Mouse (Mus musculus): ENCODE results near the gene Cux2. TPM values are rescaled to one million over a fixed set of nuclear protein-coding genes. Genes with fewer than 3 reads are reported as not detected.

Gene Cux2
- polyA plus RNA-seq, 1 experiment from 2014 or later = 1.5 TPM

GRCm38 (mm10) chr5:121968999-121969398 lies 80.9 kb downstream of the Cux2 start:
- WGBS = 46% methylated on average over 15 of the region's 15 CpGs
- Histone ChIP-seq H3K27ac (ENCODE audit: low read depth, low read length) (no peak overlapping the region), H3K36me3 (ENCODE audit: control insufficient read depth, insufficient read depth) (no peaks in the 10 kb centered on the region), H3K9me3 (ENCODE audit: control insufficient read depth) (no peaks in the 10 kb centered on the region), H3K4me3 (ENCODE audit: low read depth, low read length) (no peak overlapping the region), H3K4me2 (replicated peaks; ENCODE audit: low read depth) (no peak overlapping the region), H3K27me3 (replicated peaks; ENCODE audit: control insufficient read depth, insufficient read depth, low read length) (no peaks in the 10 kb centered on the region), H3K9ac (ENCODE audit: low read depth, low read length) (no peak overlapping the region), H3K4me1 (replicated peaks; ENCODE audit: control insufficient read depth, insufficient read depth, low read length) (no peaks in the 10 kb centered on the region)
- no peak for TF ChIP-seq CTCF (IDR thresholded peaks at IDR 0.05; ENCODE audit: low read depth)
- ATAC-seq = no peak

- H3K27ac ChIP-seq (ENCODE audit: low read depth, low read length) = no peak overlapping the region
- no peaks in the 10 kb centered on the region for H3K27me3 ChIP-seq (replicated peaks; ENCODE audit: control insufficient read depth, insufficient read depth, low read length)
- no peak for ATAC-seq
- H3K36me3 ChIP-seq (ENCODE audit: control insufficient read depth, insufficient read depth) = no peaks in the 10 kb centered on the region
- 80% methylated on average over 15 of the region's 15 CpGs for WGBS
- H3K9me3 ChIP-seq (ENCODE audit: control insufficient read depth) = no peaks in the 10 kb centered on the region
- no peak overlapping the region for H3K4me2 ChIP-seq (replicated peaks; ENCODE audit: low read depth)
- no peak for TF ChIP-seq CTCF (IDR thresholded peaks at IDR 0.05; ENCODE audit: low read depth)
- no peak overlapping the region for H3K9ac ChIP-seq (ENCODE audit: low read depth, low read length)
- H3K4me1 ChIP-seq (replicated peaks; ENCODE audit: control insufficient read depth, insufficient read depth, low read length) = no peaks in the 10 kb centered on the region
- no peak overlapping the region for H3K4me3 ChIP-seq (ENCODE audit: low read depth, low read length)
Measured at GRCm38 (mm10) chr5:121968416-121968815, 81.5 kb downstream of the Cux2 start.

GRCm38 (mm10) chr5:121967520-121967919 lies 82.4 kb downstream of the Cux2 start:
- Histone ChIP-seq H3K4me3 (ENCODE audit: low read depth, low read length) (no peak overlapping the region), H3K4me2 (replicated peaks; ENCODE audit: low read depth) (no peak overlapping the region), H3K27me3 (replicated peaks; ENCODE audit: control insufficient read depth, insufficient read depth, low read length) (no peaks in the 10 kb centered on the region), H3K9ac (ENCODE audit: low read depth, low read length) (no peak overlapping the region), H3K27ac (ENCODE audit: low read depth, low read length) (no peak overlapping the region), H3K36me3 (ENCODE audit: control insufficient read depth, insufficient read depth) (no peaks in the 10 kb centered on the region), H3K9me3 (ENCODE audit: control insufficient read depth) (no peaks in the 10 kb centered on the region), H3K4me1 (replicated peaks; ENCODE audit: control insufficient read depth, insufficient read depth, low read length) (no peaks in the 10 kb centered on the region)
- 67% methylated on average over 5 of the region's 5 CpGs for WGBS
- TF ChIP-seq CTCF (IDR thresholded peaks at IDR 0.05; ENCODE audit: low read depth) = no peak
- ATAC-seq = no peak

GRCm38 (mm10) chr5:121966940-121967339 lies 83.0 kb downstream of the Cux2 start:
- H3K4me3 ChIP-seq (ENCODE audit: low read depth, low read length) = no peak overlapping the region
- no peaks in the 10 kb centered on the region for H3K9me3 ChIP-seq (ENCODE audit: control insufficient read depth)
- no peaks in the 10 kb centered on the region for H3K27me3 ChIP-seq (replicated peaks; ENCODE audit: control insufficient read depth, insufficient read depth, low read length)
- H3K4me2 ChIP-seq (replicated peaks; ENCODE audit: low read depth) = no peak overlapping the region
- 40% methylated on average over 16 of the region's 16 CpGs for WGBS
- no peak overlapping the region for H3K9ac ChIP-seq (ENCODE audit: low read depth, low read length)
- no peak for ATAC-seq
- H3K4me1 ChIP-seq (replicated peaks; ENCODE audit: control insufficient read depth, insufficient read depth, low read length) = no peaks in the 10 kb centered on the region
- no peaks in the 10 kb centered on the region for H3K36me3 ChIP-seq (ENCODE audit: control insufficient read depth, insufficient read depth)
- no peak for TF ChIP-seq CTCF (IDR thresholded peaks at IDR 0.05; ENCODE audit: low read depth)
- H3K27ac ChIP-seq (ENCODE audit: low read depth, low read length) = no peak overlapping the region

- Histone ChIP-seq H3K9ac (ENCODE audit: low read depth, low read length) (no peak overlapping the region), H3K4me3 (ENCODE audit: low read depth, low read length) (no peak overlapping the region), H3K9me3 (ENCODE audit: control insufficient read depth) (no peaks in the 10 kb centered on the region), H3K4me1 (replicated peaks; ENCODE audit: control insufficient read depth, insufficient read depth, low read length) (peaks cover 3% of the 10 kb centered on the region; the same call in 1 of the 2 replicates), H3K27ac (ENCODE audit: low read depth, low read length) (no peak overlapping the region), H3K4me2 (replicated peaks; ENCODE audit: low read depth) (no peak overlapping the region), H3K36me3 (ENCODE audit: control insufficient read depth, insufficient read depth) (no peaks in the 10 kb centered on the region), H3K27me3 (replicated peaks; ENCODE audit: control insufficient read depth, insufficient read depth, low read length) (no peaks in the 10 kb centered on the region)
- TF ChIP-seq CTCF (IDR thresholded peaks at IDR 0.05; ENCODE audit: low read depth) = no peak
- WGBS = 77% methylated on average over 10 of the region's 10 CpGs
- no peak for ATAC-seq
Measured at GRCm38 (mm10) chr5:121962974-121963373, 86.9 kb downstream of the Cux2 start.

- Histone ChIP-seq H3K9ac (ENCODE audit: low read depth, low read length) (no peak overlapping the region), H3K4me3 (ENCODE audit: low read depth, low read length) (no peak overlapping the region), H3K9me3 (ENCODE audit: control insufficient read depth) (no peaks in the 10 kb centered on the region), H3K4me1 (replicated peaks; ENCODE audit: control insufficient read depth, insufficient read depth, low read length) (peaks cover 3% of the 10 kb centered on the region; the same call in 1 of the 2 replicates), H3K4me2 (replicated peaks; ENCODE audit: low read depth) (no peak overlapping the region), H3K27ac (ENCODE audit: low read depth, low read length) (no peak overlapping the region), H3K36me3 (ENCODE audit: control insufficient read depth, insufficient read depth) (no peaks in the 10 kb centered on the region), H3K27me3 (replicated peaks; ENCODE audit: control insufficient read depth, insufficient read depth, low read length) (no peaks in the 10 kb centered on the region)
- ATAC-seq = no peak
- TF ChIP-seq CTCF (IDR thresholded peaks at IDR 0.05; ENCODE audit: low read depth) = no peak
- WGBS = 87% methylated on average over 7 of the region's 7 CpGs
Measured at GRCm38 (mm10) chr5:121962359-121962758, 87.5 kb downstream of the Cux2 start.

- Histone ChIP-seq H3K36me3 (ENCODE audit: control insufficient read depth, insufficient read depth) (no peaks in the 10 kb centered on the region), H3K27ac (ENCODE audit: low read depth, low read length) (no peak overlapping the region), H3K4me1 (replicated peaks; ENCODE audit: control insufficient read depth, insufficient read depth, low read length) (peaks cover 3% of the 10 kb centered on the region; the same call in 1 of the 2 replicates), H3K9me3 (ENCODE audit: control insufficient read depth) (no peaks in the 10 kb centered on the region), H3K27me3 (replicated peaks; ENCODE audit: control insufficient read depth, insufficient read depth, low read length) (no peaks in the 10 kb centered on the region), H3K4me3 (ENCODE audit: low read depth, low read length) (no peak overlapping the region), H3K4me2 (replicated peaks; ENCODE audit: low read depth) (no peak overlapping the region), H3K9ac (ENCODE audit: low read depth, low read length) (no peak overlapping the region)
- 88% methylated on average over 8 of the region's 8 CpGs for WGBS
- TF ChIP-seq CTCF (IDR thresholded peaks at IDR 0.05; ENCODE audit: low read depth) = no peak
- no peak for ATAC-seq
Measured at GRCm38 (mm10) chr5:121961256-121961655, 88.6 kb downstream of the Cux2 start.

Data from intestine, postnatal 0 days (tissue).